Comparison of ENCODE assay signal across 8 mouse cellular contexts in the genomic region with DNA sequence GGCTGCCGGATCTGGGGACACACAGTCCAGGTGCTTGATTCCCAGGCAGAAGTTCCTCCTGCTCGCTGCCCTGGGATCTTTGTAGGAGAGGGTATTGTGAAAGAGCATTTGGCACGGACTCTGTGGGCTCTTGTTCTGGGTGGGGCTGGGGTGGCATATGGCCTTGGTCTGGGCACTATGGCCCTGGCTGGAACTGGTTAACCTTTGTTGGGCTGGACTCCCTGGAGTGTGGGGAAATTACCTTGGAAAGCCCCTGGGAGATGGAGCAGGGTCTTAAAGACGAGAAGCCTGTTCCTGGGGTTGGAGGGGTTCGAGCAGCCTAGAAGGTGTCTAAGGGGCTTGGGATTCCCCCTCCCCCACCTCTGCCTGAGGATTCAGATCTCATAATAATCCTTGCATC. TPM values are rescaled to one million over a fixed set of nuclear protein-coding genes. Genes with fewer than 3 reads are reported as not detected.
DNase-seq lines count a peak whose midpoint lies in the region; ATAC-seq lines count a peak whose summit lies in the region.

No protein-coding gene starts in this region.

- peaks cover 4% of the 10 kb centered on the region; the same call in 1 of the 2 replicates for H3K36me3 ChIP-seq in heart, embryonic 16.5 days (ENCODE audit: control insufficient read depth, insufficient read depth)
- H3K36me3 ChIP-seq in forebrain, embryonic 12.5 days (replicated peaks): peaks cover 12% of the 10 kb centered on the region; the same call in 1 of the 2 replicates
- H3K36me3 ChIP-seq in liver, embryonic 11.5 days (ENCODE audit: control insufficient read depth, insufficient read depth, low read length): no peaks in the 10 kb centered on the region
- H3K36me3 ChIP-seq in neural tube, embryonic 15.5 days: peaks cover 10% of the 10 kb centered on the region

- peak overlapping the region; percentile 65 for H3K4me3 ChIP-seq in heart, embryonic 16.5 days (ENCODE audit: low read length)
- peak overlapping the region; percentile 61 for H3K4me3 ChIP-seq in forebrain, embryonic 12.5 days (replicated peaks)
- H3K4me3 ChIP-seq in liver, embryonic 11.5 days (ENCODE audit: low read depth, low read length): peak overlapping the region; percentile 60; the same call in 1 of the 2 replicates
- H3K4me3 ChIP-seq in neural tube, embryonic 15.5 days (replicated peaks): peak overlapping the region; percentile 82

- ATAC-seq in heart, embryonic 16.5 days (replicated peaks; ENCODE audit: extremely low read depth, insufficient read depth, low FRiP score): no peak
- no peak for ATAC-seq in forebrain, embryonic 12.5 days (ENCODE audit: low FRiP score)
- ATAC-seq in liver, embryonic 11.5 days (replicated peaks; ENCODE audit: low FRiP score): no peak
- ATAC-seq in neural tube, embryonic 15.5 days (ENCODE audit: low FRiP score): no peak
- no peak for ATAC-seq in megakaryocyte-erythroid progenitor cell, adult 5-6 weeks (replicated peaks; ENCODE audit: low FRiP score, low TSS enrichment, poor library complexity, severe bottlenecking)

- intact Hi-C loops in heart, postnatal 25 days (cut with DNase I): no loop called here

- DNase-seq in heart, postnatal 25 days (ENCODE audit: low spot score): no peak
- DNase-seq in liver, embryonic 11.5 days (ENCODE audit: low spot score): no peak
- DNase-seq in c-Kit-positive CD71-positive TER-119-positive erythroid progenitor cells, embryonic 14.5 days (ENCODE audit: low spot score): no peak
- DNase-seq in Muller cell, postnatal 12 days (ENCODE audit: inconsistent ontology term): no peak

- no peaks in the 10 kb centered on the region for H3K9me3 ChIP-seq in heart, embryonic 16.5 days (replicated peaks; ENCODE audit: control insufficient read depth, low read length)
- no peaks in the 10 kb centered on the region for H3K9me3 ChIP-seq in forebrain, embryonic 12.5 days
- no peaks in the 10 kb centered on the region for H3K9me3 ChIP-seq in liver, embryonic 11.5 days (ENCODE audit: control insufficient read depth, low read length)
- no peaks in the 10 kb centered on the region for H3K9me3 ChIP-seq in neural tube, embryonic 15.5 days (replicated peaks)

- H3K27me3 ChIP-seq in heart, embryonic 16.5 days (ENCODE audit: control insufficient read depth, insufficient read depth, low read length): no peaks in the 10 kb centered on the region
- peaks cover 15% of the 10 kb centered on the region for H3K27me3 ChIP-seq in forebrain, embryonic 12.5 days
- H3K27me3 ChIP-seq in liver, embryonic 11.5 days (replicated peaks; ENCODE audit: control insufficient read depth, insufficient read depth, low read length): peaks cover 20% of the 10 kb centered on the region
- H3K27me3 ChIP-seq in neural tube, embryonic 15.5 days (replicated peaks): no peaks in the 10 kb centered on the region

- peaks cover 47% of the 10 kb centered on the region for H3K4me1 ChIP-seq in heart, embryonic 16.5 days (ENCODE audit: control insufficient read depth, insufficient read depth, low read length)
- peaks cover 58% of the 10 kb centered on the region for H3K4me1 ChIP-seq in forebrain, embryonic 12.5 days
- H3K4me1 ChIP-seq in liver, embryonic 11.5 days (replicated peaks; ENCODE audit: control insufficient read depth, insufficient read depth, low read length): peaks cover 8% of the 10 kb centered on the region
- peaks cover 54% of the 10 kb centered on the region for H3K4me1 ChIP-seq in neural tube, embryonic 15.5 days

- peak overlapping the region; percentile 94 for H3K27ac ChIP-seq in heart, embryonic 16.5 days (ENCODE audit: low read length)
- no peak overlapping the region; the same call in 1 of the 2 replicates for H3K27ac ChIP-seq in forebrain, embryonic 12.5 days
- no peak overlapping the region for H3K27ac ChIP-seq in liver, embryonic 11.5 days (ENCODE audit: low read depth, low read length)
- H3K27ac ChIP-seq in neural tube, embryonic 15.5 days (replicated peaks): peak overlapping the region; percentile 69

- WGBS in heart, embryonic 16.5 days: 36% methylated on average over 5 of the region's 5 CpGs
- WGBS in forebrain, embryonic 12.5 days: 60% methylated on average over 5 of the region's 5 CpGs
- 52% methylated on average over 5 of the region's 5 CpGs for WGBS in liver, embryonic 11.5 days
- 30% methylated on average over 5 of the region's 5 CpGs for WGBS in neural tube, embryonic 15.5 days

- H3K4me2 ChIP-seq in heart, embryonic 16.5 days (ENCODE audit: low read depth, low read length): peak overlapping the region; percentile 83
- peak overlapping the region; percentile 93 for H3K4me2 ChIP-seq in forebrain, embryonic 12.5 days
- H3K4me2 ChIP-seq in liver, embryonic 11.5 days: peak overlapping the region; percentile 94
- peak overlapping the region; percentile 91 for H3K4me2 ChIP-seq in neural tube, embryonic 15.5 days

- H3K9ac ChIP-seq in heart, embryonic 16.5 days (ENCODE audit: low read length): peak overlapping the region; percentile 92
- peak overlapping the region; percentile 82 for H3K9ac ChIP-seq in forebrain, embryonic 12.5 days
- 0 out of 2 replicates have a peak overlapping the region, but pooled peaks have one; percentile 12 for H3K9ac ChIP-seq in liver, embryonic 11.5 days (ENCODE audit: low read depth, low read length)
- peak overlapping the region; percentile 84 for H3K9ac ChIP-seq in neural tube, embryonic 15.5 days (replicated peaks)

RNA-seq across cellular contexts. Expression of a gene that starts 2.0 kb away (rescaled TPM):
- polyA plus RNA-seq in heart, embryonic 16.5 days (2015; fragmentation: Nextera tagmentation; extraction: Ambion mirVana): 26.9 and 28.4 TPM in 2 replicates
- total RNA-seq in heart, postnatal 25 days (2021): 10 to 100 TPM; 20.1 to 24.1 TPM
- polyA plus RNA-seq in forebrain, embryonic 12.5 days (2016; fragmentation: Nextera tagmentation; extraction: Ambion mirVana): 29.9 and 34.4 TPM in 2 replicates
- polyA plus RNA-seq in liver, embryonic 11.5 days (2014; fragmentation: Nextera tagmentation; extraction: Ambion mirVana): 5.7 and 7.5 TPM in 2 replicates
- 41.2 and 45.7 TPM in 2 replicates for polyA plus RNA-seq in neural tube, embryonic 15.5 days (2015; fragmentation: Nextera tagmentation; extraction: Ambion mirVana)
- 0.30 TPM in 1 of 2 replicates, not detected in the other for total RNA-seq in megakaryocyte-erythroid progenitor cell, adult 5-6 weeks (2014; fragmentation: Nextera tagmentation)
- 0.14 TPM in 1 of 2 replicates, not detected in the other for total RNA-seq in megakaryocyte-erythroid progenitor cell, adult 5-6 weeks (2017)

RNA-seq across cellular contexts. Expression of a gene that starts 30.2 kb away (rescaled TPM):
- 1,129 and 1,149 TPM in 2 replicates for polyA plus RNA-seq in heart, embryonic 16.5 days (2015; fragmentation: Nextera tagmentation; extraction: Ambion mirVana)
- total RNA-seq in heart, postnatal 25 days (2021): 100 to 1,000 TPM; 378 to 449 TPM
- 425 and 501 TPM in 2 replicates for polyA plus RNA-seq in forebrain, embryonic 12.5 days (2016; fragmentation: Nextera tagmentation; extraction: Ambion mirVana)
- 224 and 232 TPM in 2 replicates for polyA plus RNA-seq in liver, embryonic 11.5 days (2014; fragmentation: Nextera tagmentation; extraction: Ambion mirVana)
- polyA plus RNA-seq in neural tube, embryonic 15.5 days (2015; fragmentation: Nextera tagmentation; extraction: Ambion mirVana): 332 and 435 TPM in 2 replicates
- total RNA-seq in megakaryocyte-erythroid progenitor cell, adult 5-6 weeks (2014; fragmentation: Nextera tagmentation): not detected in 2 replicates
- total RNA-seq in megakaryocyte-erythroid progenitor cell, adult 5-6 weeks (2017): not detected in 2 replicates

Comparison
In these comparisons a context has a peak if more than half of its experiments do, and no peak if none do; other contexts are left out.
1. H3K27ac ChIP-seq: peak in heart, embryonic 16.5 days (single experiment) and neural tube, embryonic 15.5 days (single experiment); none in forebrain, embryonic 12.5 days (single experiment) and liver, embryonic 11.5 days (single experiment).
2. H3K9ac ChIP-seq: peak in every context shown above with its lines; median percentile 92 in heart, embryonic 16.5 days; 84 in neural tube, embryonic 15.5 days; 82 in forebrain, embryonic 12.5 days; 12 in liver, embryonic 11.5 days.
3. Peak in every context shown above with its lines, with median percentiles within 50 percentile points of each other: H3K4me2 ChIP-seq and H3K4me3 ChIP-seq.